Mouse (Mus musculus): ENCODE data around the gene Igf2bp3.

GRCm38 (mm10) chr6:49079313-49079712 is 135.4 kb downstream of the Igf2bp3 start:
- TF ChIP-seq CTCF (IDR thresholded peaks at IDR 0.05; ENCODE audit: control insufficient read depth, insufficient read depth, insufficient replicate concordance, low read depth, low read length) (no peak), POLR2A (IDR thresholded peaks at IDR 0.05; ENCODE audit: control insufficient read depth, low read depth, low read length) (no peak)
